26 mouse cellular contexts compared by ENCODE assay signal in genomic region chr4:66617743-66618736, GRCm38 (mm10).
A peak's percentile ranks its signal among the peaks of the same experiment; 100 is the strongest.
DNase-seq lines count a peak whose midpoint lies in the region; ATAC-seq lines count a peak whose summit lies in the region.
"Had no signal": no experiment of that assay in that cellular context is flagged by ENCODE, and none has a peak within 500 bp of the region (broad histone marks: within the 10 kb centered on the region; RNA-seq: fewer than 3 reads in every experiment).

No protein-coding gene starts in this region.

- no peak overlapping the region for H3K4me2 ChIP-seq in midbrain, embryonic 11.5 days
- H3K4me2 ChIP-seq: forebrain, embryonic 12.5 days; heart, embryonic 15.5 days; midbrain, embryonic 12.5 days; neural tube, embryonic 12.5 days had no signal

- ATAC-seq in midbrain, embryonic 11.5 days (ENCODE audit: low FRiP score) = no peak
- ATAC-seq: activated CD4-positive, CD25-positive, alpha-beta regulatory T cell, adult 4 months; CD4-positive, CD25-positive, alpha-beta regulatory T cell, adult 4 months; hindbrain, postnatal 0 days; liver, postnatal 0 days had no signal

- H3K36me3 ChIP-seq in midbrain, embryonic 11.5 days (ENCODE audit: control insufficient read depth, insufficient read depth, low read length) = no peaks in the 10 kb centered on the region
- H3K36me3 ChIP-seq: forebrain, embryonic 12.5 days; heart, embryonic 15.5 days; midbrain, embryonic 12.5 days; neural tube, embryonic 12.5 days had no signal

- no peak overlapping the region for H3K27ac ChIP-seq in midbrain, embryonic 11.5 days (ENCODE audit: low read depth, low read length)
- H3K27ac ChIP-seq: forebrain, embryonic 12.5 days; heart, adult 2 months; heart, embryonic 15.5 days; hindbrain, postnatal 0 days; kidney, postnatal 0 days; midbrain, embryonic 12.5 days; neural tube, embryonic 12.5 days had no signal

- H3K9ac ChIP-seq in midbrain, embryonic 11.5 days (ENCODE audit: low read length) = no peak overlapping the region
- H3K9ac ChIP-seq: forebrain, embryonic 12.5 days; heart, embryonic 15.5 days; liver, postnatal 0 days; midbrain, embryonic 12.5 days; neural tube, embryonic 12.5 days had no signal

- peak; percentile 19 for DNase-seq in cerebellum, adult 11 months
- no peak for DNase-seq in cerebellum, adult 8-10 months
- DNase-seq in R1 (ENCODE audit: low read depth, low spot score) = peak; percentile 4
- peak; percentile 54 for DNase-seq in cerebellum, adult 9-10 months
- DNase-seq in forelimb bud, embryonic 11.5 days (ENCODE audit: low read depth, low spot score) = peak; percentile 74
- no peak for DNase-seq in layer of hippocampus, postnatal 10 days (ENCODE audit: low spot score in 2 of 2)
- no peak for DNase-seq in kidney, adult 8-10 months
- no peak for DNase-seq in midbrain, embryonic 11.5 days (ENCODE audit: low spot score, missing footprints)
- DNase-seq: adrenal gland, postnatal 14 days; gastrocnemius, postnatal 14 days; heart, adult 2 months; heart, postnatal 4 days; kidney, adult 11 months; layer of hippocampus, postnatal 36 days; liver, postnatal 0 days; right cerebral cortex, adult 18-20 months; thymus, postnatal 25 days had no signal

- H3K4me3 ChIP-seq in midbrain, embryonic 11.5 days (ENCODE audit: low read depth, low read length) = no peak overlapping the region
- H3K4me3 ChIP-seq: forebrain, embryonic 12.5 days; heart, adult 2 months; heart, embryonic 15.5 days; midbrain, embryonic 12.5 days; neural tube, embryonic 12.5 days had no signal

- no peaks in the 10 kb centered on the region for H3K27me3 ChIP-seq in midbrain, embryonic 11.5 days (ENCODE audit: control insufficient read depth, insufficient read depth, low read length)
- H3K27me3 ChIP-seq: forebrain, embryonic 12.5 days; heart, embryonic 15.5 days; midbrain, embryonic 12.5 days; neural tube, embryonic 12.5 days; Patski had no signal

- WGBS in midbrain, embryonic 11.5 days = 86% methylated on average over 7 of the region's 7 CpGs

- H3K9me3 ChIP-seq in midbrain, embryonic 11.5 days (ENCODE audit: control insufficient read depth, low read length) = no peaks in the 10 kb centered on the region
- H3K9me3 ChIP-seq: forebrain, embryonic 12.5 days; heart, embryonic 15.5 days; midbrain, embryonic 12.5 days; neural tube, embryonic 12.5 days had no signal

- H3K4me1 ChIP-seq in midbrain, embryonic 11.5 days (ENCODE audit: control insufficient read depth, insufficient read depth, low read length) = no peaks in the 10 kb centered on the region
- H3K4me1 ChIP-seq: forebrain, embryonic 12.5 days; heart, embryonic 15.5 days; midbrain, embryonic 12.5 days; neural tube, embryonic 12.5 days had no signal

Comparison
In these comparisons a context has a peak if more than half of its experiments do, and no peak if none do; other contexts are left out.
1. DNase-seq: peak in cerebellum, adult 11 months (single experiment), R1 (single experiment), cerebellum, adult 9-10 months (single experiment) and forelimb bud, embryonic 11.5 days (single experiment); none in cerebellum, adult 8-10 months (single experiment), layer of hippocampus, postnatal 10 days (0 of 2), kidney, adult 8-10 months (0 of 2) and midbrain, embryonic 11.5 days (single experiment).